Mouse (Mus musculus) forebrain, embryonic 16.5 days (tissue): ENCODE measurements around the gene Eif2ak1. TPM values are rescaled to one million over a fixed set of nuclear protein-coding genes. Genes with fewer than 3 reads are reported as not detected.
"Not testable (repeated sequence)": the region's sequence is repeated elsewhere in the genome, so short reads cannot be mapped to it uniquely, and the experiment has no call there.

ENCODE experiments used
- ATAC-seq: fragments of 200-750 bp; cut with Nextera tagmentation; 2 replicates; pipeline ENCODE4 v1.8.0; 2017; ENCODE audit warnings: mild to moderate bottlenecking, moderate library complexity
- H3K27ac ChIP-seq: fragments of 300-500 bp; sonication (generic); 2 replicates; pipeline ENCODE4 v1.5.1; 2014; ENCODE audit warnings: low read length, control low read depth
- H3K27me3 ChIP-seq: fragments of 300-500 bp; sonication (generic); replicated peaks from 2 replicates; pipeline ENCODE4 v1.6.1; 2014; ENCODE audit warnings: low read length; ENCODE audit not compliant: control insufficient read depth, insufficient read depth
- H3K36me3 ChIP-seq: fragments of 300-500 bp; sonication (generic); 2 replicates; pipeline ENCODE4 v1.6.1; 2014; ENCODE audit not compliant: control insufficient read depth, insufficient read depth
- H3K4me1 ChIP-seq: fragments of 300-500 bp; sonication (generic); replicated peaks from 2 replicates; pipeline ENCODE4 v1.6.1; 2014; ENCODE audit warnings: low read length; ENCODE audit not compliant: control insufficient read depth, insufficient read depth
- H3K4me2 ChIP-seq: fragments of 300-500 bp; sonication (generic); 2 replicates; pipeline ENCODE4 v1.6.1; 2014; ENCODE audit warnings: mild to moderate bottlenecking, low read length, control low read depth
- H3K4me3 ChIP-seq: fragments of 300-500 bp; sonication (generic); replicated peaks from 2 replicates; pipeline ENCODE4 v1.5.1; 2014; ENCODE audit warnings: mild to moderate bottlenecking, low read length, control low read depth
- H3K9ac ChIP-seq: fragments of 300-500 bp; sonication (generic); replicated peaks from 2 replicates; pipeline ENCODE4 v1.6.1; 2014; ENCODE audit warnings: low read depth, low read length, control low read depth
- H3K9me3 ChIP-seq: fragments of 300-500 bp; sonication (generic); 2 replicates; pipeline ENCODE4 v1.6.1; 2016; ENCODE audit warnings: low read length; ENCODE audit not compliant: control insufficient read depth
- WGBS: fragments of 180-500 bp; shearing (Covaris S2); extraction: QIAGEN DNeasy Blood & Tissue Kit; methylation state at CpG from one replicate; pipeline ENCODE4 v1.1.7; 2014; 5-methylcytosine and 5-hydroxymethylcytosine counted together
- polyA plus RNA-seq: library from polyadenylated mRNA; unstranded; fragments of >200 nt; fragmentation: Nextera tagmentation; extraction: Ambion mirVana; gene quantifications from 2 replicates; pipeline ENCODE4 v1.2.1, GENCODE M21; 2015

Eif2ak1 gene
- 49.6 and 50.9 TPM in 2 replicates for polyA plus RNA-seq

DNA sequence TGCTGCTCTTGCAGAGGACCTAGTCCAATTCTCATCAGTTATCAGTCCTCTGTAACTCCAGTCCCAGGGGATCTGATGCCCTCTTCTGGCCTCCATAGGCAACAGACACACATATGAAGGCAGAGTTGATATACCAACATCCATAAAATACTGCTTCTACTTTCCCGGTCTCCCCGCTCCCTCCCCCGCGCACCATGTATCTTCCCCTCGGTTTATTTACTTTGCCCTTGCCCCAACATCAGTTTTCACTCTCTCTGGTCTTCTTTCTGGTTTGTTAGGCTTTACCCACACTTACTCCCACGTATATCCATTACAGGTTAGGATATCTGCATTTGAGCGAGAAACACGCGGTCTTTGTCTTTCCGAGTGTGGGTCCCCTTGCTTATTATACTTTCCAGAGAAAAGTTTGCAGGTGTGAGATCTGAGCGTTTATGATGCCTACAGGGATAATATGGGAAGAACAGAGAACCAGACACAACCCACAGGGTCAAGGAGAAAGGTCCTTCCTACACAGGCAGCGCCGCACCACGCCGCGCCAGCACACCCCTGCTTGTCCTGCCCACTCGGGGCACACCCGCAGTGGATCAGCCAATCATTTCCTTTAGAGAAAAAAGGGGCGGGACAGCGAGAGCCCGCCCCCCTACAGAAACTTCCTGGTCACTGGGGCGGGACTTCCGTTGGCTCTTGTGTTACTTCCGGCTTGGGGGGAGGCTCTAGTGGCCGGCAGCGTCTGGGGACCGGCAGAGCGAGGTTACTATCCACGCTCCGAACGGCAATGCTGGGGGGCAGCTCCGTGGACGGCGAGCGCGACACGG is at the start of gene Eif2ak1:
Gene Eif2ak1, plus strand, starts transcription at position 673 of the 815 bp plus-strand sequence.
- Histone ChIP-seq H3K4me3 (peak within 1 kb of the TSS; percentile 94), H3K27me3 (no peaks in the 10 kb centered on the region), H3K4me1 (peaks cover 10% of the 10 kb centered on the region), H3K27ac (peak within 1 kb of the TSS; percentile 68), H3K4me2 (peak within 1 kb of the TSS; percentile 76), H3K9me3 (no peaks in the 10 kb centered on the region), H3K36me3 (no peaks in the 10 kb centered on the region), H3K9ac (peak within 1 kb of the TSS; percentile 81)
- ATAC-seq = peak; percentile 100
- WGBS = under 1% methylated on average over 37 of the region's 37 CpGs

GRCm38 (mm10) chr5:143781951-143782350 is 35.6 kb upstream of the Eif2ak1 start:
- WGBS = 86% methylated on average over 7 of the region's 8 CpGs
- H3K9me3 ChIP-seq = no peaks in the 10 kb centered on the region
- H3K4me2 ChIP-seq = no peak overlapping the region
- no peak overlapping the region for H3K9ac ChIP-seq
- H3K4me3 ChIP-seq = no peak overlapping the region
- H3K4me1 ChIP-seq = no peaks in the 10 kb centered on the region
- no peaks in the 10 kb centered on the region for H3K27me3 ChIP-seq
- H3K36me3 ChIP-seq = no peaks in the 10 kb centered on the region
- no peak overlapping the region for H3K27ac ChIP-seq
- no peak for ATAC-seq

DNA sequence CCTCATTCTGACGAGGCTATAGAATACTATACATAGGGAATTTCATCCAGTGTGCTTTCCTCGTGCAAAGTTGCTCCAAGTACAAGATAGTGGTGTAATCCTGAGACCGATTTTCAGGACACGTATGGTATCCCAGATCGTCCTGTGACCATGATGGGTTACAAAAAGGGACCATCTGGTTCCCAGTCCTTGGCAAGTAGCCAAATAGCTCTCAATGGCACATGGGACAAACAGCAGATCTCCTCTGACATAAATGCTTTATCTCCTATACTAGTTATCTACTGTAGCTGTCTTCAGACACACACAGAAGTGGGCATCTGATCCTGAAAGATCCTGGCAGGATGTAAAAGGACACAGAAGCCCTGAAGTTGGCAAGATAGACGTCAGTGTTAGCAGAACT is 32.2 kb upstream of the Eif2ak1 start:
- Histone ChIP-seq H3K27me3 (no peaks in the 10 kb centered on the region), H3K9ac (no peak overlapping the region), H3K9me3 (no peaks in the 10 kb centered on the region), H3K4me2 (no peak overlapping the region), H3K4me3 (no peak overlapping the region), H3K36me3 (no peaks in the 10 kb centered on the region), H3K27ac (no peak overlapping the region), H3K4me1 (no peaks in the 10 kb centered on the region)
- no peak for ATAC-seq
- 63% methylated on average over 6 of the region's 6 CpGs for WGBS

- H3K4me1 ChIP-seq, ATAC-seq, H3K36me3 ChIP-seq, H3K9me3 ChIP-seq, H3K4me2 ChIP-seq, H3K9ac ChIP-seq, H3K27ac ChIP-seq, H3K27me3 ChIP-seq, H3K4me3 ChIP-seq: not testable (repeated sequence)
- WGBS = 86% methylated on average over 6 of the region's 6 CpGs
Measured at GRCm38 (mm10) chr5:143801216-143801615, 16.4 kb upstream of the Eif2ak1 start.

GRCm38 (mm10) chr5:143804056-143804765 is 13.4 kb upstream of the Eif2ak1 start:
- Histone ChIP-seq H3K4me2 (no peak overlapping the region), H3K27ac (no peak overlapping the region), H3K9me3 (no peaks in the 10 kb centered on the region), H3K9ac (no peak overlapping the region), H3K4me1 (no peaks in the 10 kb centered on the region), H3K27me3 (no peaks in the 10 kb centered on the region), H3K36me3 (no peaks in the 10 kb centered on the region), H3K4me3 (no peak overlapping the region)
- no peak for ATAC-seq
- 88% methylated on average over 18 of the region's 18 CpGs for WGBS

DNA sequence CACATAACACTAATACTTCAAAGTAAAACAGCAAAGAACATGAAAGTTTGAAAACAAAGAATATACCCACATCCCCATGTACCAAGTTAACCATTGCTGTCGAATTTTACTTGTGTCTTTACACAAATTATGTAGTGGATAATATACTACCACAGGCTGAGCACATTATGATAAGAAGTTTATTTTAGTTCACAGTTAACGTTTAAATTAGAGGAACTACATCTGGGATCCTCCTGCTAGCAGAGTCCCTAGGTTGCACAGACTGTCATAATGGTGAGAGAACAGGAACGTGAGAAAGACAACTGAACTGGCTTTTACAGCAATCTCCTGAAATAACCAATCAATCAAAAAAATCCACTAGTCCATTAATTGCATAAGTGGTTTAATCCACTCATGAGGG is 10.3 kb upstream of the Eif2ak1 start:
- no peaks in the 10 kb centered on the region for H3K36me3 ChIP-seq
- H3K4me3 ChIP-seq = no peak overlapping the region
- H3K27ac ChIP-seq = no peak overlapping the region
- 78% methylated on average over 3 of the region's 3 CpGs for WGBS
- H3K9ac ChIP-seq = no peak overlapping the region
- H3K4me1 ChIP-seq = no peaks in the 10 kb centered on the region
- ATAC-seq = no peak
- no peaks in the 10 kb centered on the region for H3K27me3 ChIP-seq
- no peak overlapping the region for H3K4me2 ChIP-seq
- H3K9me3 ChIP-seq = no peaks in the 10 kb centered on the region

- H3K27ac ChIP-seq = peak overlapping the region; percentile 23; the same call in 1 of the 2 replicates
- H3K4me1 ChIP-seq = no peaks in the 10 kb centered on the region
- no peak overlapping the region for H3K9ac ChIP-seq
- no peaks in the 10 kb centered on the region for H3K36me3 ChIP-seq
- H3K4me3 ChIP-seq = no peak overlapping the region
- H3K9me3 ChIP-seq = no peaks in the 10 kb centered on the region
- H3K4me2 ChIP-seq = no peak overlapping the region
- WGBS = 75% methylated on average over 3 of the region's 3 CpGs
- ATAC-seq = no peak
- no peaks in the 10 kb centered on the region for H3K27me3 ChIP-seq
Measured at GRCm38 (mm10) chr5:143809421-143810090, 8.0 kb upstream of the Eif2ak1 start.

DNA sequence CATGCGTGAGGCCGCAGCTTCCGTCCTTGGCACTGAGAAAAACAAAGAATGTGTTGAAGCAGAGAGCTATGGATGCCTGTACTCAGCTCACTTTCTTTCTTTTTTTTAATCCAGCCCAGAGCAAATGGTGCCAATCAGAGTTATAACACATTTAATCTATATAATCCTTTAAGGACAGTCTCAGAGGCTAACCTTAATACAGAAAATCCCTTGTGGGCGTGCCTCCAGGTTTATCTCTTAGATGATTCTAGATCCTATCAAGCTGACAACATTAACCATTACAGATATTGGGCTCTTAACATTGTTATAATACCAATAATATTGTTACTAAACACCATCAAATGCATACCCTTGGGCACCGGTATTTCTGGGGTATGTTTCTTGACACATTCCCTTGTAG is 5.9 kb upstream of the Eif2ak1 start:
- ATAC-seq = no peak
- H3K27ac ChIP-seq = no peak overlapping the region
- H3K9me3 ChIP-seq = no peaks in the 10 kb centered on the region
- WGBS = 88% methylated on average over 5 of the region's 5 CpGs
- H3K4me2 ChIP-seq = no peak overlapping the region
- H3K4me3 ChIP-seq = no peak overlapping the region
- H3K9ac ChIP-seq = no peak overlapping the region
- H3K27me3 ChIP-seq = no peaks in the 10 kb centered on the region
- no peaks in the 10 kb centered on the region for H3K4me1 ChIP-seq
- no peaks in the 10 kb centered on the region for H3K36me3 ChIP-seq

GRCm38 (mm10) chr5:143814626-143815025 is 3.0 kb upstream of the Eif2ak1 start:
- 89% methylated on average over 2 of the region's 2 CpGs for WGBS
- peaks cover 10% of the 10 kb centered on the region for H3K4me1 ChIP-seq
- H3K27ac ChIP-seq = no peak overlapping the region
- no peak overlapping the region for H3K4me2 ChIP-seq
- no peak overlapping the region for H3K4me3 ChIP-seq
- ATAC-seq = no peak
- H3K9ac ChIP-seq = no peak overlapping the region
- no peaks in the 10 kb centered on the region for H3K27me3 ChIP-seq
- H3K9me3 ChIP-seq = no peaks in the 10 kb centered on the region
- no peaks in the 10 kb centered on the region for H3K36me3 ChIP-seq
